Mouse (Mus musculus): ENCODE measurements around the gene Gm10972.
"Not testable (repeated sequence)": the region's sequence is repeated elsewhere in the genome, so short reads cannot be mapped to it uniquely, and the experiment has no call there.

The Gm10972 gene

DNA sequence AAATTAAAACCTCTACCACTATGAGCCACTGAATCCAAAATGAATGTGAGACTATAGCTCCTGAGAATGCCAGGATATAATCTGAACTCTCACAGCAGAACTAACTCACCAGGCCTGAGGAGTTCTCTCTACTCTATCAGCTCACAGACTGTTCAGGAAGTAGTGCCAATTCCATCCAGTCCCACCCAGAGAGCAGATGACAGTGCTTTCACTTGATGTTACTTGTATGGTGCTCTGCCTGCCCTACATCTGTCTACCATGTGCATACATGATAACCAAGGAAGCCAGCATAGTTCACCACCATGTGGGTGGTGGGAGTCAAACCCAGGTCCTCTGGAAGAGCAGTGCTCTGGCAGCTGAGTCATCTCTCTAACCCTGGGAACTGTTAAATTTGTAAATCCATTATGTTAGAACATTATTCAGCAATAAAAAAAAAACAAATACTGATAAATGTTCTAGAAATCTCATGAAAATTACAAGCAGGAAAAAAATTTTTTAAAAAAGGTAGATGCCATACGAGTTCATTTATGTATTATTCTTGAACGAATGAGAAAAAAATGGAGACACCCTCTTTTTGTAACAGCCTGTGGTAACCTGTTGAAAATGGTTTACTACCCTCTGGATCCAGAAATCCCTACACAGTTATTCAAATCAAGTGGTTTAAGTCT lies at the start of gene Gm10972:
Gene Gm10972, plus strand, starts transcription at position 618 of the 668 bp plus-strand sequence.
- not testable (repeated sequence) for DNase-seq (ENCODE audit: low read depth)

DNA sequence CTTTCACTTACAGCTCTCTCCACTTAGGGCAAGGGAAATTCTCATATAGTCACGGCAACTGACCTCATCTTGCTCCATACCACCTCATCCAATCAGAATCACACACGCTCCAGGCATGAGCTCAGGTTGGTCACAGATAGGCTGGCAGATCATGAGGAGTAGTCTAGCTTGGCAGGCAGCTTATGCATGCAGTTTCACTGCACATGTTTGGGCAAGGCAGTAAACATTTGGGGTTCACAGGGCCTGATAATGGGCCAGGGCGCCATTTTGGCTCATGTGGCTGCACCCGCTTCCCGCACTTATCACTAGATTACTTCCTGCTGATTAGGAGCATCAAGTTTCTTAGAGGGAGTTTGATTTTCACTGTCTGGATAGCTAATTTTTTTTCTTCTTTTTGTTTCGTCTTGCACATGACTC lies 47.0 kb upstream of the Gm10972 start:
- no peak for DNase-seq (ENCODE audit: low read depth)

DNA sequence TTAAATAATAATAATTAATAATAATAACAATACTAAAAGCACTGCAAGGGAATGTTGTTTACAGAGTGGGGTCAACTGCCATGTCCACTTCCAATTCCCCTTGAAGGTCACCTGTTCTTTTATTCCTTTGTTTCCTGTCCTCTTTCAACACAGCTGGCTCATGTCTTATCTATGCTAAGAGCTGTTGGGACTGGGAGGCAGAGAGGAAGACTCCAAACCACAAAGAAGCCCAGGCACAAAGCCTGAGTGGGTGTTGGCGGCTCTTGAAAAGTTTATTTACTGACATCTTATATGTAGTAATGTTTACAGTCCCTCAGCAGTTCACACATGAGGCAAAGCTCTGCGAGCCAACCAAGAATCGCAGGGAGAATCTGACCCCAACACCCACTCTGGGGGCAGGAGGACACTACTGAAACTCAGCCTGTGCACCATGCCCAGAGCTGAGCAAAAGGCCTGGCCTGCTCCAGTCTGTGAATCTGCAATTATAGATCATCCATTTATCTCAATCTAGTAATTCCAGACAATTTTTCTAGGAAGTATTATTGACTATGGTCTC lies 45.6 kb upstream of the Gm10972 start:
- no peak for DNase-seq (ENCODE audit: low read depth)

DNA sequence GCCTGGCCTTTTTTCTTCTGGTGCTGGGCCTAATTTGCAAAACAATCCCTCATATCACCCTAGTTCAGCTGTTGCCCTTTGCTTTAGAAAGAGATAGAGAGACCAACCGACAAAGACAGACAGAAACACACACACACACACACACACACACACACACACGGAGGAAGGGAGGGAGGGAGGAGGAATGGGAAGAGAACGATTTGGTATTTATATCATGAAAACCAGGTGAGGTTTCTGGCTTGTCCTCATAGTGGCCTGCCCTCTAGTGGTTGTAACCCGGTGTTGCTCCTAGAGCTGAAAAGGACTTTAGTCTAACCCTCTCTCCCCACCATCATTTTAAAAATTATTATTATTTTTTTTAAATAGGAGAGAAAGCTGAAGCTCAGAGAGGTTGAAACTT lies 41.0 kb upstream of the Gm10972 start:
- peak; percentile 84 for DNase-seq (ENCODE audit: low read depth)

DNA sequence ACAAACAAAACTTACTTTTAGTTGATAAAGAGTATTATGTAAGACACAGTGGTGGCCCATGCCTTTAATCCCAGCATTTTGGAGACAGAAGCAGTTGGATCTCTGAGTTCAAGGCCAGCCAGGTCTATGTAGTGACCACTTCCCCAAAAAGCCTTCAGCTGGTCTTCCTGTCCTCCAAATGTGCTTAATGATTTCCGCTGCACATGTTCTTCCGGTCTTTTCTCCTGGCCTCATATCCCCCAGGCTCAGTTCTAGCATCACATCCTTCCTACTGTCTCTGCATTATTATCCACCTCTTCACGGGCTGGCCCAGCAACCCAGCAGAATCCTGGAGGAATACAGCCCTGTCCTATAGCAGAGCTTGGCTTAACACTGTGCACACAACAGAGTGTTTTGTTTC lies 33.3 kb upstream of the Gm10972 start:
- DNase-seq (ENCODE audit: low read depth), result no peak

DNA sequence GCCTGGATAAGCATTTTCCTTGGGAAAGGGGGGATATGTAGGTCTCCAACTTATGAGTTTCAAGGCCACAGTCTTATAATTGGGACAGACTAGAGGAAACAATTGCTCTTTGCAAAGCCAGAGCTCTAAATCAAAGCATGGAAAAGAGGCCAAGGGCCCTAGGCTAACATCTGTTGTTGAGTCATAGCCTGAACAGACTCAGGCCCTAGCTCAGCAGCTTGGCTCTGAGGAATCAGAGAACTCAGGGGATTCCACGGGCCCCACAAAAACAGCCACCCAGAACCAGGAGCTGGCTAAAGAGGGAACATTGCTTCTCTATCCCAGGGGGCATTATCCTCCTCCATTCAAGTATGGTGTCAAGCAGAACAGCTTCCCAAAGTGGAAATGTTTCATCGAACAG lies 32.3 kb upstream of the Gm10972 start:
- DNase-seq (ENCODE audit: low read depth), result peak; percentile 81

DNA sequence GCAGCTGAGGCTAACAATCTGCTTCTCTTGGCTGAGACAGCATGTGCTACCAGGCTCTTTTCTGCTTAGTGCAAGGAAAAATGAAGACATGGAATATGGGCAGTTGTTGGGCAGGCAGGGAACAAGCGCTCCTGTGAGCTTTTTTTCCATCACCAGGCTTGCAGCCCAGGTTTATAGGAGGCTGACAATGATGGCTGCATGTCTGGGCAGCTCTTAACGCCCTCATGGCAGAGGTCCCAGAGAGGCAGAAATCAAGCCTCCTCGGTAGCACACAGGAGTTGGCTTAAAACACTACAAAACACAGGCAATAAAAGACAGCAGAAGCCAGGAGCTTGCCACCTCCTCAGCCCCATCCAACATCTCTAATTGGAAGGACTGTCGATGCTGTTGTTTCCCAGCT lies 31.6 kb upstream of the Gm10972 start:
- DNase-seq (ENCODE audit: low read depth), result peak; percentile 36

DNA sequence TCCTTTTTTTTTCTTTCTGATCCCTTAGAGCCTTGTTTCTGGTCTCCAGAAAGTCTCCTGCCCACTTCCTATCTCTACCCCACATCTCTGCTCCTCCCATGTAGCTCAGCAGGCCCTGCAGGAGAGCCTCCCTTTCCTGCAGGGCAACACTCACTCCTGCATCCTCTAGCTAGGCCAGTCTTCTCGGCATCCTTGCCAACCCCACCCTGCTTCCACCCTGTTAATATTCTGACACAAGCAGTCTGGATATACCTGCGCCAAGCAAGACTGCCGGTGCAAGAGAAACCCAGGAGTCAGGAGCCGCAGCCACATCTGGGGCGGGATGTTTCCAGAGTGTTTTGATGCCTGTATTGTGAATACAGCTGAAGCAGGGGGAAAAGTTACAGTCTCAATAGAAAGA lies 31.1 kb upstream of the Gm10972 start:
- DNase-seq (ENCODE audit: low read depth), result no peak

DNA sequence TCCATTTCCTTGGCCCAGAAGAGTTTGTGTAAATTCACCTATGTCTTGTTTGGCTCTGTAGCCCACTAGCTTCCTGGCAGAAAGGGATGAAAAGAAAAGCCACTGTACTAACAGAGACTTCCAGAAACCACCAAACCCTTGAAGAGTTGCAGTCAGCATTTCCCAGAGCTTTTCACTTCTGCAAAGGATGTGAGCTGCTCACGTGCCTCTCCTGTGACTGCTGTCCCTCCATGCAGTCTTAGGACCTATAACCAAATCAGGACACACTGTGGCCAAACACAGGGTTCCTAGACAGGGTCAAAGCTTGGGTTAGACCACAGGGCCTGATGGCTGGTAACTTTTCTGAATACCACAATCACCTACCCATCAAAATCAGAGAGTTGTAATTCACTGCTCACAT lies 30.6 kb upstream of the Gm10972 start:
- no peak for DNase-seq (ENCODE audit: low read depth)

DNA sequence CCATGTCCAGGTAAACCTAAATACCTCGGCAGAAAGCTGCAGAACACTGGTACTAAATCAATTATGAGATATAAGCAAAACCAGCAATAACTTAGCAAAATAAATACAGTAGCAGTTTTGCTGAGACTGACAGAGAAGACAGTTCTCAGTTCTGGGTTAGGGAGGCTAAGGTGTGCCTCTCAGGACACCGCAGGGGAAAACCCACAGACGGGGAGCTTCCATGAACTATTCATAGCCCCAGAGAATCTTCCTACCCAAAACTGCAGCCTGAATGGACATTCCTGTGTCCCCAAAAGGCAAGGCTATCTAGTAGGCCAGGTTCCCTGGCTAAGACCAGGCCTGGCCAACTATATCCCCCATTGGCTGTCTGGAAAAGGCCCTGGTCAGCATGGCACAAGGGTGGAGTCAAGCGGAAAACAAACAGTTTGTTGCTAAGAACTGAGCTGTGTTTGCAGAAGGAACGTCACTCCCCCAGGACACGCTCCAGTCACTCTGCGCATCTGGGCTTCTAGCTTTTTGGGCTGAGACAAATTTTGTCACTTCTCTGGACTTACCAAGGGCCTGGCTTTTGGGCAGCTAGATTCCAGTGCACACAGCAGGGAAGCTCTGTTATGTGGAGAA lies 29.5 kb upstream of the Gm10972 start:
- no peak for DNase-seq (ENCODE audit: low read depth)

DNA sequence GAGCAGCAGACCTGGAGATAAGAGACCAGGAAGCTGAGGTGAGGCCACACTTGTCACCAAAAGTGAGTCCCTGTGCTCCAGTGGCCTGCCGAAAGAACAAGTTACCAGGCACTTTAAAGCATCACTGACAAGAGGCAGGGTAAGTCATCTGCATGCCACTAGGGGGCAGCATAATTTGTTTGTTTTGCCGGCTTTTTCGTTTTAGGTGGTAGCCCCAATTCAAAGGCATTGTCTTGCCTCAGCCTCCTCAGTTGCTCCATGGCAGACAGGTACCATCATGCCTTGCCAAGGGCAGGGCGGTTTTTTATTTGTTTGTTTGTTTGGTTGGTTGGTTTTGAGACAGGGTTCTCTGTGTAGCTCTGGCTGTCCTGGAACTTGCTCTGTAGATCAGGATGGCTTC lies 26.2 kb upstream of the Gm10972 start:
- peak; percentile 57 for DNase-seq (ENCODE audit: low read depth)

DNA sequence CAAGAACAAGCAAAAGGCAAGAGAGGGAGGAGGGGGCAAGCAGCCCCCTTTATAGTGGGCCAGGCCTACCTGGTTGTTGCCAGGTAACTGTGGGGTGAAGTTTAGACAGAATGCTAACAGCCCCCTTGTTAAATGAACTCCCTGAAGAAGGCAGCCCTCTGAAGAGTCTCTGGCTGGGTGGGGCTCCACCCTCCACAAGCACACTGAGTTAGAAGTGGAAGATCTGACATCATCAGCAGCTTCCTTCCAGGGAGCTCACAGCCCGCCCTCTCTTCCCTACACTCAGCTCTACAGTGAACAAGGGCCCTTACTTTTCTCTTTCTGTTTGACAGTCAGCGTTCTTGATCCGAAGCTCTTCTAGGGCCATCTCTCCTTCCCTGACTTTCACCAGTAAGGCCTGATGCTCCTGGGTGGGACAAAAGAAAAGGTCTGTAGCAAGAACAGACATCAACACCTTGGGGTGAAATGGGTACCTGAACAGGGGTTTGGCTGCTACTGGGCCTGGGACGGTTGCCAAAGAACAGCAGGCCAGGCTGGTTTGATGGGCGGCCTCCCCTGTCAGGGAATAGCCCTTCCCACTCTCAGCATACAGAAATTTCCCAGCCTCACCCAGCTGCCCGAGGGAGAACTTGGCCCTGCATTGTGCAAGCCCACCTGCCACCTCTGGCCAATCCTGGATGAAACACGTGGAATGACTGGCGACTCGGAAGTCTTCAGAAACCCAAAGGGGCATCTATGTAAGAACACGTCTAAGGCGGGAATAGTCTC lies 21.0 kb upstream of the Gm10972 start:
- DNase-seq (ENCODE audit: low read depth), result no peak

DNA sequence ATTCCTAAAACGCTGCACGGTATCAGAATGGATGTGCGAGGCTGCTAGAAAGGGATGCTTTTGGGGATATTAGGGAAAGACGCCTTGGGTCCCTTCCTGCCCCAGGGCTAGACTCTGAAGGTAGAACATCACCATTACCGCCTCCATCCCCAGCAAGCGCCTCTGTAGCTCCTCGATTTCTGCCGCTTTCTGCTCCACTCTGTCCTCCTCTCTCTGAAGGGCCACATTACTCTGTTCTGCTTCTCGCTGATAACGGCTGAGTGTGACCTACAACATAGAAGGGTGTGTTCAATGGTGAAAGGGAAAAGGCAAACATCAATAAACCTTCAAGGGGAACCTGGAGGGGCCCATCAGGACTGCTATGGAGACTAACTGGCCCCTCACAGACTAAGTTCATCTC lies 20.4 kb upstream of the Gm10972 start:
- DNase-seq (ENCODE audit: low read depth), result no peak

DNA sequence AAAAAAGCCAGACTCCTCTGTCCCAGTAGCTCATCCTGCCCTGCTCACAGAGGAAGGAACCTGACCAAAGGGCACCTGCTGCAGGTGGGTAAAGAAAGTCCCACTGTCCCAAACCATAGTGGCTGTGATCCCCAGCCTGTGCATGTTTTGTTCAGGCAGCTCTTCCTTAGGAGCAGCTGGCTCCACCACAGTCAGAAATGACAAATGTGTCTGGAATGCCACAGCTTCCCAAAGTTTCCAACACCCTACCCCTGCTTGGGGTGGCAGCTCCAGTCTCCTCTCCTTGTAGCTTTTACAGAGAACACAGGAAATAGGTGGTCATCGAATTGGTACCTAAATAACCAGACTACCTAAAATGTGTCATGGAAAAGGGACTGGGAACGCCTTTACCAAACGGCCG lies 18.6 kb upstream of the Gm10972 start:
- peak; percentile 57 for DNase-seq (ENCODE audit: low read depth)

DNA sequence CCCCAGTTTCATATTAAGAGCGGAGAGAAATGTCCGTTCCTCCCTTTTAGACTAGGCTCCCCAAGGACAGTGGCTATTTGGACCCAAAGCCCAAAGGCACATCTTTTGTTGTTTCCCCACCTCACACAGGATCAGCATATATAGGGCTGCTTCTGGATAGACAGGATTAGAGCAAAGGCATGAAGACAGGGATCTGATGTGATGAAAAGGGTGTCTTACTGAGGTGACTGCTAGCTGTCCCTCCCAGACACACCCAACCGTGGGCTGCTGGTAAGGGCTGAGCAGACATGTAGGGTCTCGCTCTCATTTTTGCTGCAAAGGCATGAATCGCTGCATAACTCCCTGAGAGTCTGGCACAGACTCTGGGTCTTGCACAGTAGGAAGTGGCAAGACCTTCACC lies 14.2 kb upstream of the Gm10972 start:
- DNase-seq (ENCODE audit: low read depth), result no peak

DNA sequence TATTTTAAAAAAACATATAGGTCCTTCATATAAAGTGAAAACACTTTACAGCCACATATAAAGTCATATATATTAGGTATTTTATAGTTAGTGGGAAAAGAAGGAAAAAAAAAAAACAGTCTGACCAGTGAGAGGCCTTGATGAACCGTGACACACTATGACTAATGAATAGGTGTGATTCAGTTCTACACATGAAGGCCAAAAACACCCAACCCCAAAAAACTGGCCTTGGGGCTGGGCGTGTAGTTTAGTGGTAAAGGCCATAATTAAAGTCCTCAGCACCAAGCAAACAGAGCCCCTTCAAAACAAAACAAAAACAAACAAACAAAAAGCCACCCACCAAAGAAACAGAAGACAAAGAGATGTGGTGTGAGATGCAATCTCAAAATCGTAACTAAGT lies 13.0 kb upstream of the Gm10972 start:
- no peak for DNase-seq (ENCODE audit: low read depth)

DNA sequence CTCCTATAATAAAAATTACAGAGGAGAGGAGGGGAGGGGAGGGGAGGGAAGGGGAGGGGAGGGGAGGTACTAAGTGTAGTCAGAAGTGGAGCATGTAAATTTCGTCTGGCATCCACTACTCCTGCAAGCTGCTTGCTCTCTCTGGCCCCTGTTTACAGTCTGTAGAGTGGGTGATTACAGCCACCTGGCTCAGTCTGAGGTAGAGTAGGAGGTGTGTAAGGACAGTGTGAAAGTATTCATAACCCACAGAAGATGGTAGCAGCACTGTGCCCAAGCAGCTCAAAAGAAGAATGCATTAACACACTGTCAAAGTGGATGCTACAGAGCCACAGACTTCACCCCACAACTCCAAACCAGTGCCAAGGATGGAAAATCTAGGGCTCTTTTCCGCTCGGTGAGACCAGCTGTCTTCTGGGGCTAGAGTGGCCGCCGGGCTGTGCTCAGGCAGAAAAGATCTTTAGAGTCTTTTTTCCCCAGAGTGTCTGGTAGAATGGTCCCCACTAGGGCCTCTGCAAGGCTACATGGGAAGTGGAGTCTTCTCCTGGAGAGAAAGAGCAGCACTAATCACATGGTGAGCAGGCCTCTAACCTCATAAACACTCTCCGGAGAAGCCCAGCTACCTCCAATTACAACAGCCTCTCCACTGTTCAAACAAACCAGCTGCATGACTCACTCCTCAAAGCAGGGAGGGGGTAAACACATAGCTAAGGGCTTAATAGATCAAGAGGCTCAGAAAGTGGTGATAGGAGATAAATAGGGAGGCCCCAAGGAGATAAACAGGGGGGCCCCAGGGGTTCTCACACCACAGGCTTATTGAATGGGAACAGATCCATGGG lies 6.1 kb downstream of the Gm10972 start:
- DNase-seq (ENCODE audit: low read depth), result peak; percentile 77

DNA sequence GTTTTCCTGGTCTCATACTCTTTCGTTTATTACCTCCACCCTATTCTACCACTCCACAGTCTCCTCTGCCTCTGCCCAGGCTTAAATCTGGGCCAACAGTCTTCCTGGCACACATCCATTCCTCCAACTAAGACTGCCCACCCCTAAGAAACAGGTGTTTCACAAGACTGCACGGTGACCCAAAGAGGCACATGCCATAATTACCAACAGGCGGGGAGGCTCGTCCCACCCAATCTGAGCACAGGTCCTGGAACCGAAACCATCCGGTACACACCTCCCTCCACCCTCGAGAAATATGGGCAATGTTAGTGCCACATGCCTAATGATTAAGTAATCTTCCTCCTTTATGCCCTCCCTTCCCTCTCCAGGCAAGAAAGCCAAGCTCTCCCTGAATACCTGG lies 7.5 kb downstream of the Gm10972 start:
- DNase-seq (ENCODE audit: low read depth), result peak; percentile 16

DNA sequence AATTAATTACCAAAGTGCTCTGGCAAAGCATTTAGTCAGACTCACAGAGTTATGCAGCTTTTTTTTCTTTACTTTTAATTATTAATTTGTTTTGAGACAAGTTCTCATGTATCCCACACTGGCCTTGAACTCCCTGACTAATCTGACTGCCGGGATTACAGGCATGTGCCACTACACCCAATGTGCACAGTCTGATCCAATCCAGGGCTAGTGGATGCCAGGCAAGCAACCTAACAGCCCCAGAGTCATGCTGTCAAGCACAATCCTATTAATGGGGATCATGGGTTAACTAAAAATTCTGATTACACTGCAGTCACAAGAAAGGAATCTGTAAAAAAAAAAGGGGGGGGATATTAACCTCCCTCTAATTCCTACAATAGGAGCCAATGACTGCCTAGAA lies 11.1 kb downstream of the Gm10972 start:
- not testable (repeated sequence) for DNase-seq (ENCODE audit: low read depth)

DNA sequence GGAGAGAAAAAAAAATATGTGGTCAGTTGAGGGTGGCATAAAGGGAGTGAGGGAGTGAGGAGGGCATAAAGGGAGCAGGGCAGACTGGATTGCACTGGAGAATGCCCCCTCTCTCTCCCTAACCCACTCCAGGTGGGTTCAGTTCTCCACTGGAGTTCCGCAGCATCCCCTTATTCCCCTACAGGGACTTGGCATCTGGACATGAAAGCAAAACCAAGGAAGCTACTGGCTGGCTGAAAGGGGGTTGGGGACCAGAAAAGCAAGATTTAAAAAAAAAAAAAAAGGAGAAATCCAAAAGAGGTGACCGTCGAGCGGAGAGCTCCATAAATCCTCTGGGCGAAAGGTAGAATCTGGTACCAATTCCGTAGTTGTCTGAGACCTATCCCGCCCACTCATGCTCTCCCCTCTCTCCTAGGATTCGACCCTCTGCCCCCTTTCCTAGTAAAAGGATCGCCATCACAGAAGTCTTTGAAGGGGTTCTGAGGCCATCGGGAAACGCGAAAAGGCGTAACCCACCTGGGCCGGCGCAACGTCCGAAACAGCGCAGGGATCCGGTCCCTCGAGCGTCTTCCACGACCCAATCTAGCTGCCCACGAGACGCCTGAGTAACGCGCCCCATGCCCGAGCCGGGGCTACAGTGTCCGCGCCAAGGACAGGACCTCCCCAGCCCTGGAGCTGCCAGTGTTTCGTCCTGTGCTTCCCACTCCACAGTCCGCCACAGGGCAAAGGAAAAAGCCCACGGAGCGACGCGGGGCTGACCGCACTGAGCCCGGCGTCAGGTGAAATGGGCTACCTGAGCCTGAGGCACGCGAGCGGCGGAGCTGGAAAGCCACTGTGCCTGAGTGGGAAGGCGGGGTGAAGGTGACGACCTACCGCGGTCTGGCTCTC lies 15.2 kb downstream of the Gm10972 start:
- DNase-seq (ENCODE audit: low read depth), result not testable (repeated sequence)

DNA sequence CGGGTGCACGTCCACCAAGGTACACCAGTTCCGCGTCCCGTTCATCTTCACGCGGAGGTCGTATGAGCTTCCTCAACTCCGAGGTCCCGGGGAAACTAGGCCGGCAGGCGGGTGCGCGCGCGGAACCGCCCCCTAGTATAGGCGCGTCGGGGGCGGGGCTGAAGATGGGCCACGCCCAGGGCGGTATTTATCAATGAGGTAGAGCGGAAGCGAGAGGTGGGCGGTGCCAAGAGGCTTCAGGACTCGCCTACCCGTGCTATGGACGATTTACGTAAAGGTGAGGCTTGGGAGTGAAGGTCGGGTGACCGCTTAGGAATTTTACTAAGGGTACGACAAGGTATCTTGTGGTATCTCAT lies 15.8 kb downstream of the Gm10972 start, which contains the start of gene Tuft1:
Gene Tuft1, minus strand, starts transcription at position 133 of the 356 bp plus-strand sequence.
- DNase-seq (ENCODE audit: low read depth), result not testable (repeated sequence)
